Mouse (Mus musculus) midbrain, embryonic 13.5 days (tissue): ENCODE measurements at regions not wholly inside any gene's neighbourhood (a gene's known extent, or its start where the extent isn't known, plus 50 kb on each side); places are given as distances from the start of the nearest gene placed in this dataset.

Experiments
- ATAC-seq: fragments of 200-750 bp; cut with Nextera tagmentation; 2 replicates; pipeline ENCODE4 v1.8.0; 2017; ENCODE audit warnings: mild to moderate bottlenecking, moderate TSS enrichment, moderate library complexity
- H3K27ac ChIP-seq: fragments of 300-500 bp; sonication (generic); 2 replicates; pipeline ENCODE4 v1.5.1; 2015; ENCODE audit warnings: inconsistent platforms, mild to moderate bottlenecking, moderate library complexity
- H3K27me3 ChIP-seq: fragments of 300-500 bp; sonication (generic); 2 replicates; pipeline ENCODE4 v1.6.1; 2015; ENCODE audit warnings: mild to moderate bottlenecking, inconsistent platforms
- H3K36me3 ChIP-seq: fragments of 300-500 bp; sonication (generic); 2 replicates; pipeline ENCODE4 v1.6.1; 2015; ENCODE audit warnings: mild to moderate bottlenecking, inconsistent platforms
- H3K4me1 ChIP-seq: fragments of 300-500 bp; sonication (generic); replicated peaks from 2 replicates; pipeline ENCODE4 v1.6.1; 2015; ENCODE audit warnings: inconsistent platforms
- H3K4me2 ChIP-seq: fragments of 300-500 bp; sonication (generic); replicated peaks from 2 replicates; pipeline ENCODE4 v1.6.1; 2015; ENCODE audit warnings: moderate library complexity, mild to moderate bottlenecking, inconsistent platforms
- H3K4me3 ChIP-seq: fragments of 300-500 bp; sonication (generic); replicated peaks from 2 replicates; pipeline ENCODE4 v1.5.1; 2015; ENCODE audit warnings: mild to moderate bottlenecking, inconsistent platforms
- H3K9ac ChIP-seq: fragments of 300-500 bp; sonication (generic); replicated peaks from 2 replicates; pipeline ENCODE4 v1.6.1; 2015; ENCODE audit warnings: mild to moderate bottlenecking, inconsistent platforms
- H3K9me3 ChIP-seq: fragments of 300-500 bp; sonication (generic); 2 replicates; pipeline ENCODE4 v1.6.1; 2016; ENCODE audit warnings: mild to moderate bottlenecking, inconsistent platforms
- WGBS: fragments of 180-500 bp; shearing (Covaris S2); methylation state at CpG from one replicate; pipeline ENCODE4 v1.1.7; 2015; 5-methylcytosine and 5-hydroxymethylcytosine counted together

DNA sequence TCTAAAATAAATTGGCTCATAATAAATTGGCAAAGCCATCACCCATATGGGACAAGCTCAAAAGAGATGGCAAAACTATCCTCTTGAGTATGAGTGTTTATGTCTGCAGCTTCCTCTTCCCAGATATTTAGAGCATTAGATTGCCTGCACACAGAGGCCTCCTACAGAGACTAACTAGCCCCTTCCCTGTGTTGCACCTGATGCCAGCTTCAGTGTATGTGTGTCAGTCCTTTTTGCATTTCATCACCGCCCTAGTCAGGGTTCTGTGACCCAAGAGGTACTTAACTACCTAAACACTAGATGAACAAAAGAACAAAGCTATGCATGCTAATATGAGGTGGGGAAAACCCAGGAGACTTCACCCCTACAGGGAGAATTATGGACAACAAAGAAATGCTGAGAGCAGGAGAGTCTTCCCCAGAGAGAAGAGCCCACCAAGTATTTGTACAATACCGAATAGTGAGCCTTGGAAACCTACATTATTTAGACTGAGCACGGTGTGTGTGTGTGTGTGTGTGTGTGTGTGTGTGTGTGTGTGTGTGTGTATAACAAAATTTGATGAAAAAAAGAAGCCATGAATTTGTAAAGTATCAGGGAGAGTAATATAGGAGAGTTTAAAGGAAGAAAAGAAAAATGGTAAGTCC lies 62.5 kb downstream of the Speer2 start:
- Histone ChIP-seq H3K27ac (no peak overlapping the region), H3K9me3 (0 out of 2 replicates have a peak, but pooled peaks cover 3% of the 10 kb centered on the region), H3K27me3 (no peaks in the 10 kb centered on the region), H3K4me3 (no peak overlapping the region), H3K36me3 (no peaks in the 10 kb centered on the region), H3K9ac (no peak overlapping the region), H3K4me2 (no peak overlapping the region), H3K4me1 (no peaks in the 10 kb centered on the region)
- ATAC-seq: peak; percentile 85
- WGBS: 73% methylated on average over 3 of the region's 3 CpGs

DNA sequence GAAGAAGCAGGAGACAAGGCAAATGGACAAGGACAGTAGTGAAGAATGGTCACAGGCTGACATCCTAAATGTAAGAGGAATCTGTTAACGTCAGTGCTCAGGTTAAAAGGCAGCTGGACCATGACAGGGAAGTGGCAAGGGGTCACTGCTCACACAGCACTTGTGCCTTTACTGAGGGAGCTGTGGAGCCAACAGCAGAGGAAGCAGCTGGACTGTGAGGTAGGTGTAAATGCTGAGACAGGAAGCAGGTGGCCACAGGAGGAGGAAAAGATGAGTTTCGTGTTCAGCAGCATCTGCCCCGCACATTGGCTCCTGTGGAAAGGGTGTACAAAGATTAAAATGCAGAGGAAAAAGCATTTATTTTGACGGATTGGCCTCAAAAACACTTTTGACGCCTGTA lies 67.2 kb downstream of the Speer2 start:
- WGBS: 78% methylated on average over 5 of the region's 5 CpGs
- H3K27me3 ChIP-seq: no peaks in the 10 kb centered on the region
- no peak for ATAC-seq
- H3K9ac ChIP-seq: no peak overlapping the region
- no peak overlapping the region for H3K4me2 ChIP-seq
- no peak overlapping the region for H3K4me3 ChIP-seq
- no peaks in the 10 kb centered on the region for H3K9me3 ChIP-seq
- no peak overlapping the region for H3K27ac ChIP-seq
- no peaks in the 10 kb centered on the region for H3K4me1 ChIP-seq
- H3K36me3 ChIP-seq: no peaks in the 10 kb centered on the region

GRCm38 (mm10) chr16:69790671-69791070 lies 72.9 kb downstream of the Speer2 start:
- WGBS: 82% methylated on average over 1 of the region's 1 CpGs
- H3K36me3 ChIP-seq: no peaks in the 10 kb centered on the region
- no peak overlapping the region for H3K4me3 ChIP-seq
- H3K4me2 ChIP-seq: no peak overlapping the region
- no peaks in the 10 kb centered on the region for H3K27me3 ChIP-seq
- H3K9ac ChIP-seq: no peak overlapping the region
- no peak for ATAC-seq
- no peak overlapping the region for H3K27ac ChIP-seq
- no peaks in the 10 kb centered on the region for H3K4me1 ChIP-seq
- no peaks in the 10 kb centered on the region for H3K9me3 ChIP-seq

DNA sequence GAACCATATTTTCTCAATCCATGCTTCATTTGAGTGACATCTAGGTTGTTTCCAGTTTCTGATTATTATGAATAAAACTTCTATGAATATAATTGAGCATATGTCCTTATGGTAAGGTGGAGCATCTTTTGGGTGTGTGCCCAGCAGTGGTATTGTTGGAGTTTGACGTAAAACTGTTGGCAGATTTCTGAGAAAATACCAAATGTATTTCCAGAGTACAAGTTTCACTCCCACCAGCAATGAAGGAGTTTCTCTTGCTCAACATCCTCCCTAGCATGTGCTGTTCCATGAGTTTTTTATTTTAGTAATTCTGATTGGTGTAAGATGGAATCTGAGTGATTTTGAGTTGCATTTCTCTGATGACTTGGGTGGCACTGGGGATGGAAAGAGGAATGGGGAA lies 92.8 kb downstream of the Speer2 start:
- no peak overlapping the region for H3K9ac ChIP-seq
- no peaks in the 10 kb centered on the region for H3K4me1 ChIP-seq
- no peaks in the 10 kb centered on the region for H3K36me3 ChIP-seq
- no peak overlapping the region for H3K27ac ChIP-seq
- H3K9me3 ChIP-seq: no peaks in the 10 kb centered on the region
- ATAC-seq: no peak
- 96% methylated on average over 1 of the region's 1 CpGs for WGBS
- H3K27me3 ChIP-seq: no peaks in the 10 kb centered on the region
- H3K4me3 ChIP-seq: no peak overlapping the region
- no peak overlapping the region for H3K4me2 ChIP-seq
